Mouse (Mus musculus) ES-E14 (cell line): ENCODE measurements at regions not wholly inside any gene's neighbourhood (a gene's known extent, or its start where the extent isn't known, plus 50 kb on each side); places are given as distances from the start of the nearest gene placed in this dataset.

ENCODE experiments used
- HCFC1 ChIP-seq: IDR thresholded peaks from 2 replicates; pipeline ENCODE4 v1.6.1; 2012; ENCODE audit warnings: low read length, inconsistent platforms, borderline replicate concordance; ENCODE audit not compliant: insufficient read depth
- MAFK ChIP-seq: IDR thresholded peaks from 2 replicates; pipeline ENCODE4 v1.6.1; 2014; ENCODE audit warnings: mild to moderate bottlenecking, low read depth, low read length, inconsistent platforms; ENCODE audit not compliant: insufficient read depth
- ZC3H11A ChIP-seq: IDR thresholded peaks from 2 replicates; pipeline ENCODE4 v1.6.1; 2012; ENCODE audit warnings: low read depth, mild to moderate bottlenecking, inconsistent platforms, low read length, borderline replicate concordance

GRCm38 (mm10) chr2:38439191-38439590 lies 72.3 kb upstream of the Nek6 start:
- TF ChIP-seq MAFK, result no peak
- TF ChIP-seq HCFC1, result no peak
- TF ChIP-seq ZC3H11A, result no peak
